Mouse (Mus musculus) CH12.LX (cell line): ENCODE measurements at regions not wholly inside any gene's neighbourhood (a gene's known extent, or its start where the extent isn't known, plus 50 kb on each side); places are given as distances from the start of the nearest gene placed in this dataset.

Source experiments
- DNase-seq: peaks from one replicate; pipeline ENCODE4 v3.0.0-alpha.2; 2013; ENCODE audit errors: extremely low read depth
- H3K27ac ChIP-seq: 2 replicates; pipeline ENCODE4 v1.5.1; 2012; ENCODE audit warnings: low read depth, mild to moderate bottlenecking, control low read depth, moderate library complexity; ENCODE audit not compliant: insufficient read depth
- H3K27me3 ChIP-seq: replicated peaks from 2 replicates; pipeline ENCODE3; 2012; ENCODE audit warnings: inconsistent platforms
- H3K36me3 ChIP-seq, 2 experiments: replicated peaks in 1 of 2; 2 replicates each; pipeline versions ENCODE3 to v1.6.1; 2012; ENCODE audit warnings: inconsistent platforms in 1 of 2, low read length in 1 of 2, mild to moderate bottlenecking in 1 of 2, mixed read lengths in 1 of 2, moderate library complexity in 1 of 2; ENCODE audit not compliant: control insufficient read depth in 1 of 2, insufficient read depth in 1 of 2
- H3K4me1 ChIP-seq, 2 experiments: 2 replicates each; pipeline ENCODE4 v1.6.1; 2012; ENCODE audit warnings: inconsistent platforms in 1 of 2, moderate library complexity in 1 of 2; ENCODE audit not compliant: insufficient read depth in 2 of 2, control insufficient read depth in 1 of 2
- H3K4me2 ChIP-seq: 2 replicates; pipeline ENCODE4 v1.6.1; 2012; ENCODE audit warnings: low read depth, mild to moderate bottlenecking, control low read depth; ENCODE audit not compliant: poor library complexity, insufficient read depth, severe bottlenecking
- H3K4me3 ChIP-seq, 3 experiments: fragments of 150-350 bp in 1 of 3; sonication (generic) in 1 of 3; replicated peaks in 1 of 3; 2 replicates each; pipeline versions ENCODE3 to v1.5.1; 2011 to 2012; ENCODE audit warnings: low read depth in 2 of 3, low read length in 2 of 3, mild to moderate bottlenecking in 2 of 3, moderate library complexity in 2 of 3, control low read depth in 1 of 3, improper control_type of control experiment in 1 of 3, inconsistent platforms in 1 of 3, mixed read lengths in 1 of 3; ENCODE audit not compliant: poor library complexity in 1 of 3
- H3K79me2 ChIP-seq: replicated peaks from 2 replicates; pipeline ENCODE4 v1.6.1; 2012; ENCODE audit warnings: mild to moderate bottlenecking, moderate library complexity; ENCODE audit not compliant: control insufficient read depth, poor library complexity, insufficient read depth, severe bottlenecking; ENCODE audit errors: extremely low read depth
- H3K9ac ChIP-seq: 2 replicates; pipeline ENCODE4 v1.6.1; 2012; ENCODE audit warnings: low read depth, mild to moderate bottlenecking, control low read depth, moderate library complexity; ENCODE audit not compliant: insufficient read depth
- H3K9me3 ChIP-seq: replicated peaks from 2 replicates; pipeline ENCODE3; 2012; ENCODE audit warnings: low read length, inconsistent platforms, mixed read lengths
- CHD2 ChIP-seq: IDR thresholded peaks from 2 replicates; pipeline ENCODE4 v1.6.1; 2011; ENCODE audit warnings: low read length, improper control_type of control experiment
- E2F4 ChIP-seq: IDR thresholded peaks from 2 replicates; pipeline ENCODE4 v1.6.1; 2011; ENCODE audit warnings: low read depth, low read length, improper control_type of control experiment; ENCODE audit not compliant: insufficient replicate concordance
- ELF1 ChIP-seq: IDR thresholded peaks from 2 replicates; pipeline ENCODE4 v1.6.1; 2014; ENCODE audit warnings: low read depth, mild to moderate bottlenecking, inconsistent platforms, low read length, improper control_type of control experiment
- EP300 ChIP-seq: IDR thresholded peaks from 2 replicates; pipeline ENCODE4 v1.6.1; 2011; ENCODE audit warnings: low read length, improper control_type of control experiment
- GABPA ChIP-seq: IDR thresholded peaks from 2 replicates; pipeline ENCODE4 v1.6.1; 2012; ENCODE audit warnings: low read depth, low read length, improper control_type of control experiment, inconsistent platforms; ENCODE audit not compliant: insufficient replicate concordance
- HCFC1 ChIP-seq: IDR thresholded peaks from 2 replicates; pipeline ENCODE4 v1.6.1; 2012; ENCODE audit warnings: low read depth, mild to moderate bottlenecking, inconsistent platforms, low read length, improper control_type of control experiment
- IRF4 ChIP-seq: IDR thresholded peaks from 2 replicates; pipeline ENCODE4 v1.6.1; 2014; ENCODE audit warnings: low read depth, mild to moderate bottlenecking, inconsistent platforms, low read length, improper control_type of control experiment
- JUN ChIP-seq: IDR thresholded peaks from 2 replicates; pipeline ENCODE4 v1.6.1; 2011; ENCODE audit warnings: low read depth, mild to moderate bottlenecking, low read length, improper control_type of control experiment, moderate library complexity; ENCODE audit not compliant: insufficient read depth
- JUND ChIP-seq: conservative IDR thresholded peaks from 2 replicates; pipeline ENCODE4 v1.6.1; 2011; ENCODE audit warnings: low read depth, low read length, improper control_type of control experiment
- MAFK ChIP-seq: IDR thresholded peaks from 2 replicates; pipeline ENCODE4 v1.6.1; 2011; ENCODE audit warnings: low read length, improper control_type of control experiment; ENCODE audit not compliant: insufficient replicate concordance
- MAX ChIP-seq: IDR thresholded peaks from 2 replicates; pipeline ENCODE4 v1.6.1; 2011; ENCODE audit warnings: low read length, improper control_type of control experiment
- MXI1 ChIP-seq: IDR thresholded peaks from 2 replicates; pipeline ENCODE4 v1.6.1; 2011; ENCODE audit warnings: mild to moderate bottlenecking, low read depth, low read length, improper control_type of control experiment
- MYC ChIP-seq: IDR thresholded peaks from 2 replicates; pipeline ENCODE4 v1.6.1; 2011; ENCODE audit warnings: low read depth, mild to moderate bottlenecking, improper control_type of control experiment, low read length
- POLR2AphosphoS2 ChIP-seq: IDR thresholded peaks from 2 replicates; pipeline ENCODE4 v1.6.1; 2011; ENCODE audit warnings: low read depth, low read length, improper control_type of control experiment
- RAD21 ChIP-seq: IDR thresholded peaks from 2 replicates; pipeline ENCODE4 v1.6.1; 2011; ENCODE audit warnings: low read depth, mild to moderate bottlenecking, low read length, improper control_type of control experiment, moderate library complexity
- RCOR1 ChIP-seq: conservative IDR thresholded peaks from 2 replicates; pipeline ENCODE4 v1.6.1; 2012; ENCODE audit warnings: low read depth, mild to moderate bottlenecking, inconsistent platforms, low read length, improper control_type of control experiment
- TBP ChIP-seq: conservative IDR thresholded peaks from 2 replicates; pipeline ENCODE4 v1.6.1; 2011; ENCODE audit warnings: low read depth, low read length, improper control_type of control experiment
- USF2 ChIP-seq: conservative IDR thresholded peaks from 2 replicates; pipeline ENCODE4 v1.6.1; 2011; ENCODE audit warnings: low read depth, low read length, improper control_type of control experiment
- ZKSCAN1 ChIP-seq: IDR thresholded peaks from 2 replicates; pipeline ENCODE4 v1.6.1; 2012; ENCODE audit warnings: low read depth, inconsistent platforms, low read length, improper control_type of control experiment, borderline replicate concordance
- ZMIZ1 ChIP-seq: IDR thresholded peaks from 2 replicates; pipeline ENCODE4 v1.6.1; 2012; ENCODE audit warnings: low read depth, mild to moderate bottlenecking, inconsistent platforms, low read length, improper control_type of control experiment
- ZNF384 ChIP-seq: IDR thresholded peaks from 2 replicates; pipeline ENCODE4 v1.6.1; 2012; ENCODE audit warnings: low read depth, low read length, improper control_type of control experiment, inconsistent platforms
- dilution Hi-C: fragments of 300-500 bp; cut with MboI; formaldehyde crosslinking; loops from 2 replicates; pipeline ENCODE4 v1.14.3; 2020; ENCODE audit warnings: low sequenced_read_pairs; ENCODE audit not compliant: extremely low pct_unique_long_range_greater_than_20kb, extremely low pct_ligation_motif_present
- in situ Hi-C: fragments of 300-500 bp; cut with MboI; formaldehyde crosslinking; loops from 3 replicates; pipeline ENCODE4 v1.14.3; 2019; ENCODE audit warnings: low sequenced_read_pairs, low pct_ligation_motif_present, low pct_unique_long_range_greater_than_20kb, mixed read lengths

DNA sequence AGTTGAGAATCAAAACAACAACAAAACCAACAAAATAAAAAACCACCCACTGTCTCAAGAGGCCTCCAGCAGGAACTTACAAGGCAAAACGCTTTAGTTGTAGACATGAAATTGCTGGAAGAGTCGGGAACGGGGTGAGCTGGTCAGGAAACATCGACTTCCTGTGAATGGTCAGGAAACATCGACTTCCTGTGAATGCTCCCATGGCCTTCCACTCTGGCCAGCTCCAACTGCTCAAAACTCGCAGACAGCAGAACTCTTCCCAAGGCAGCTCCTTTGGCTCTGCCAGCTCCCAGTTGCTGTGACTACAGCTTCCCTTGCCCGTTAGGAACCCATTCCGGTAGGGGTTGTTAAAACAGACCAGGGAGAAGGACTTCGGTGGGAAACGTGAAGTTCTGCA is 170.2 kb downstream of the Zfp365 start:
- Histone ChIP-seq H3K27me3 (no peaks in the 10 kb centered on the region), H3K9ac (no peak overlapping the region), H3K4me2 (no peak overlapping the region), H3K9me3 (no peaks in the 10 kb centered on the region), H3K4me3 (no peak overlapping the region), H3K4me1 (peaks cover 0 to 8% of the 10 kb centered on the region in 2 experiments; a peak in 1 of 4 replicates), H3K79me2 (no peaks in the 10 kb centered on the region), H3K27ac (no peak overlapping the region), H3K36me3 (no peaks in the 10 kb centered on the region)
- dilution Hi-C loops (no loop called here), in situ Hi-C loops (no loop called here)
- TF ChIP-seq EP300 (no peak), MAX (no peak), ZKSCAN1 (no peak), ZMIZ1 (no peak), RCOR1 (no peak), HCFC1 (no peak), ELF1 (no peak), USF2 (no peak), GABPA (no peak), RAD21 (no peak), CHD2 (no peak), JUN (no peak)
- no peak for DNase-seq

DNA sequence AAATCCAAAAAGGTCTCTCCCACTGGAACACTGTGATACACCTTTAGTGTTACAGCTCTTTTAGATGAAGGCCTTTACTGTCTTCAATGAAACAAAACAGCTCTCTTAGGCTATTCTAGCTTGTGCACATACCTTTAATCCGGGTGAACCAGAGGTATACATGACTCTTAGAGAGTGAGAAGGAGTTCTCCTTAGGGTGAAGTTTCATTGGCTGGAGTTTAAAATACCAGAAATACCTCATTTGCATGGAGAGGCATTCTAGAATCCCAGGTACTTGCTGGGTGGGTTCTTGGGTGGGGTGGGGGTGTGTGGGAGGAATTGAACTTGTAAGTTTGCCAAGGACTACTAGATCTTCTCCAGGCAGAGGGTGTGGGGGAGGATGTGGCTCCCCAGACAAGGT is 173.3 kb downstream of the Zfp365 start:
- Histone ChIP-seq H3K36me3 (no peaks in the 10 kb centered on the region), H3K79me2 (no peaks in the 10 kb centered on the region)
- TF ChIP-seq ZNF384 (no peak), JUN (no peak), TBP (no peak), POLR2AphosphoS2 (no peak), MXI1 (no peak), IRF4 (no peak), GABPA (no peak), RAD21 (no peak), MAFK (no peak), MYC (no peak), E2F4 (no peak), MAX (no peak), JUND (no peak)
- TF ChIP-seq, all 38 proteins: peak for 0
- dilution Hi-C loops (no loop called here), in situ Hi-C loops (no loop called here)
- Histone ChIP-seq H3K9me3 (no peaks in the 10 kb centered on the region), H3K27me3 (no peaks in the 10 kb centered on the region), H3K4me3 (no peak overlapping the region), H3K4me1 (peaks cover 0 to 8% of the 10 kb centered on the region in 2 experiments; a peak in 1 of 4 replicates), H3K9ac (no peak overlapping the region), H3K4me2 (no peak overlapping the region), H3K27ac (no peak overlapping the region)
- DNase-seq, result no peak
